Mouse (Mus musculus): ENCODE data around the gene Gab1. TPM values are rescaled to one million over a fixed set of nuclear protein-coding genes. Genes with fewer than 3 reads are reported as not detected.

Gene Gab1
- polyA plus RNA-seq, 1 experiment from 2014 or later: 7.3 TPM

DNA sequence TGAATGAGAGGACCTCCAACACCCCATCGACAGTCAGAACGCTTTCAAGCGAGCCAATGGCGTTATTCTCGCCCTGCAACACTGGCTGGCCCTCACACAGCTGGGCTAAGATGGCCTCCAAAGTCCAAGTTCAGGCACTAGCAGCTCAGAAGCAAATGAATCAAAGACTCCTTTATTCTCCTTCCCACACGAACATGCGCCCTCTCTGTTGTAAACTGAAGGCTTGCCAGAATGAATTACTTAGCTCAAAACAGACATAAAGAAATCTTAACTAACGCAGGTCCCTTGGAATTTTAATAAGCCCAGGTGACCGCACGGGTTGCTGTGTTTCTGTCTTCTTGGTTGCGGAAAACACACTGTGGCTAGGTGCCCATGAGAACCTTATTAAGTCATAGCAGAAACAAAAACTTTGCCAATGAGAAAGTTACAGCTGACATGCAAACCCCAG lies 10.4 kb downstream of the Gab1 start:
- Histone ChIP-seq H3K4me3 (ENCODE audit: low read depth, low read length) (no peak overlapping the region), H3K27ac (replicated peaks) (peak overlapping the region; percentile 81), H3K36me3 (ENCODE audit: control insufficient read depth, insufficient read depth, low read length) (no peaks in the 10 kb centered on the region), H3K9me3 (ENCODE audit: control insufficient read depth, low read length) (no peaks in the 10 kb centered on the region), H3K4me1 (replicated peaks; ENCODE audit: control insufficient read depth, insufficient read depth) (peaks cover 5% of the 10 kb centered on the region), H3K27me3 (ENCODE audit: control insufficient read depth, insufficient read depth, low read length) (no peaks in the 10 kb centered on the region), H3K4me2 (replicated peaks; ENCODE audit: low read depth) (no peak overlapping the region), H3K9ac (ENCODE audit: low read length) (no peak overlapping the region)
- 51% methylated on average over 11 of the region's 11 CpGs for whole genome bisulfite sequencing
- no peak for TF ChIP-seq CTCF (IDR thresholded peaks at IDR 0.05; ENCODE audit: low read depth)
- TF ChIP-seq EP300 (optimal IDR thresholded peaks at IDR 0.05): no peak
- DNase-seq (ENCODE audit: low spot score): peak; percentile 28
- no peak for ATAC-seq (ENCODE audit: low FRiP score, low TSS enrichment)

DNA sequence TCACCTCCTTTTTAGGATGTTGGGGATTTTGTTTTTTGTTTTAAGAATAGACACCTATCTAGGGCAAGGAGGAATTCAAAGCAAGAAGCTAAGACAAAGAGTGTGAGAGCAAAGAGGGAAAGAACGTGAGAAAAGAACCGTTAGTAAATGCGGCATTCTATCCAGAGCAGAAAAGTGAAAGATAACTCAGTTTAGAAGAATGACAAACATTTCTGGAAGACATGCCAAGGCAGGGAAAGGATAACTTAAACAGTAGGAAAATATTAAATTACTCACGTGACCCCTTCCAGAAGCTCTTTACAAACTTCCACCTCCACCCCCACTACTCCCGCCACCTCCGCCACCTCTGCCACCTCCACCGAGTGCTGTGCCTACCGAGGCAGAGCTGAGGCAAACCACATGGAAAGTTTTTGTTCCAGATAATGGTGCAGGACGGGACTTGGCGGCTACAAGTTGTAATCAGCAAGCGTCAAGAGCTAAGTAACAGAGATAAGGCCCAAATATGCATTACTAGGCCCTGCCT lies 11.5 kb downstream of the Gab1 start:
- ATAC-seq (ENCODE audit: low FRiP score, low TSS enrichment): no peak
- no peak for TF ChIP-seq EP300 (optimal IDR thresholded peaks at IDR 0.05)
- no peak for TF ChIP-seq CTCF (IDR thresholded peaks at IDR 0.05; ENCODE audit: low read depth)
- H3K4me3 ChIP-seq (ENCODE audit: low read depth, low read length): no peak overlapping the region
- H3K27ac ChIP-seq (replicated peaks): peak overlapping the region; percentile 26; the same call in 1 of the 2 replicates
- H3K27me3 ChIP-seq (ENCODE audit: control insufficient read depth, insufficient read depth, low read length): no peaks in the 10 kb centered on the region
- WGBS: 28% methylated on average over 11 of the region's 11 CpGs
- peak overlapping the region; percentile 23; the same call in 1 of the 2 replicates for H3K4me2 ChIP-seq (replicated peaks; ENCODE audit: low read depth)
- peak; percentile 43 for DNase-seq (ENCODE audit: low spot score)
- H3K36me3 ChIP-seq (ENCODE audit: control insufficient read depth, insufficient read depth, low read length): no peaks in the 10 kb centered on the region
- no peaks in the 10 kb centered on the region for H3K9me3 ChIP-seq (ENCODE audit: control insufficient read depth, low read length)
- no peak overlapping the region for H3K9ac ChIP-seq (ENCODE audit: low read length)
- peaks cover 5% of the 10 kb centered on the region for H3K4me1 ChIP-seq (replicated peaks; ENCODE audit: control insufficient read depth, insufficient read depth)

DNA sequence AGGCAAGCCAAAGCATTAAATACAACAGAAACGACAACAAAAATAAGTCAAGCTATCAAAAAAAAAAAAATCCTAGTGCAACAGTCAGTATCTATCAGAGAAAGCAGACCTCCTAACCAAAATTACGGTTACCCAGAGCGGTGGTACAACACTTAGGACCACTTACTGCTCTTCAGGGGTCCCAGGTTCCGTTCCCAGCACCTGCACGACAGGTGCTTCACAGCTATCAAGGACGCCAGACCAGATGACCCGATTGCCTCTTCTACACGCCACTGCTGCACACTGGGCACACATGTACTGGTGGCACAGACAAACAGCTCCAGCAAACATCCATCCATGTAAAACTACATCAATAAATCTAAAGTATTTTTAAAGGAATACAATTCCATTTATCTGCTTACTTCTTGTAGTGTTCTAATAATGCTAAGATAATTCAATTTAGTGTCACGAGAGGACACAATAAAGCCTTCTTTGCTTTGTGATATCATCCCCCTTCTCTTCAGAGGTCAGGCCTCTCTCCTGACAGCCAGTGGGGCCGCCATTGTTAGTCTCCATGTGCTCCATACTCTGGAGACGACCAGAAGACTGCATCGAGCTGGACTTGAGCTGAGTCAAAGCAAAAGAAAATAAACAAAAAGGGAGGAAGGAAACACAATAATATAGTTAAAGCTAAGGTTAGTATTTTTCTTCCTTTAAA lies 12.2 kb downstream of the Gab1 start:
- DNase-seq (ENCODE audit: low spot score) (no peak), ATAC-seq (ENCODE audit: low FRiP score, low TSS enrichment) (no peak)
- Histone ChIP-seq H3K36me3 (ENCODE audit: control insufficient read depth, insufficient read depth, low read length) (no peaks in the 10 kb centered on the region), H3K9me3 (ENCODE audit: control insufficient read depth, low read length) (no peaks in the 10 kb centered on the region), H3K27ac (replicated peaks) (no peak overlapping the region), H3K4me2 (replicated peaks; ENCODE audit: low read depth) (no peak overlapping the region), H3K4me3 (ENCODE audit: low read depth, low read length) (no peak overlapping the region), H3K9ac (ENCODE audit: low read length) (no peak overlapping the region), H3K4me1 (replicated peaks; ENCODE audit: control insufficient read depth, insufficient read depth) (peaks cover 5% of the 10 kb centered on the region), H3K27me3 (ENCODE audit: control insufficient read depth, insufficient read depth, low read length) (no peaks in the 10 kb centered on the region)
- no peak for TF ChIP-seq EP300 (optimal IDR thresholded peaks at IDR 0.05)
- no peak for TF ChIP-seq CTCF (IDR thresholded peaks at IDR 0.05; ENCODE audit: low read depth)
- WGBS: 82% methylated on average over 12 of the region's 12 CpGs

DNA sequence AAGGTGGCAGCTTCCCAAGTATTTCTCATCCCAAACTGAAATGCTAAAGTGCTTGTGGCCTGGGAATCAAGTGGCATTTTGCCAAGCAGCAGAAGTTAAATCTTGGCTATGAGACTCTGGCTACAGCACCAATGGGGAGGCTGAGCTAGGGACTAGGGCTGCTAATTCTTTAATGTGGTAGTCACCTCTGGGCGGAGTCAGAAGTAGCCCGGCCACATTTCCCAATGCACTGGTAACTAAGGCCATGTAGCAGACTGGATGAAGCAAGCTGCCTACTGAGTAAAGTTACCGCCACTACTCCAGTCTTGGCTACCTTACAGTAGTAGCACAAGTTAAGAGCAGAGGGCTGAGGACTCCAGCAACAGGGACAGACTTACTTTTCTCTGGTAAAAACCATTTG lies 12.7 kb downstream of the Gab1 start:
- Histone ChIP-seq H3K4me2 (replicated peaks; ENCODE audit: low read depth) (no peak overlapping the region), H3K36me3 (ENCODE audit: control insufficient read depth, insufficient read depth, low read length) (no peaks in the 10 kb centered on the region), H3K9me3 (ENCODE audit: control insufficient read depth, low read length) (no peaks in the 10 kb centered on the region), H3K4me1 (replicated peaks; ENCODE audit: control insufficient read depth, insufficient read depth) (peaks cover 5% of the 10 kb centered on the region), H3K9ac (ENCODE audit: low read length) (no peak overlapping the region), H3K4me3 (ENCODE audit: low read depth, low read length) (no peak overlapping the region), H3K27me3 (ENCODE audit: control insufficient read depth, insufficient read depth, low read length) (no peaks in the 10 kb centered on the region), H3K27ac (replicated peaks) (no peak overlapping the region)
- peak; percentile 73 for ATAC-seq (ENCODE audit: low FRiP score, low TSS enrichment)
- WGBS: 62% methylated on average over 3 of the region's 3 CpGs
- TF ChIP-seq EP300 (optimal IDR thresholded peaks at IDR 0.05) (no peak), CTCF (IDR thresholded peaks at IDR 0.05; ENCODE audit: low read depth) (no peak)
- DNase-seq (ENCODE audit: low spot score): peak; percentile 55

DNA sequence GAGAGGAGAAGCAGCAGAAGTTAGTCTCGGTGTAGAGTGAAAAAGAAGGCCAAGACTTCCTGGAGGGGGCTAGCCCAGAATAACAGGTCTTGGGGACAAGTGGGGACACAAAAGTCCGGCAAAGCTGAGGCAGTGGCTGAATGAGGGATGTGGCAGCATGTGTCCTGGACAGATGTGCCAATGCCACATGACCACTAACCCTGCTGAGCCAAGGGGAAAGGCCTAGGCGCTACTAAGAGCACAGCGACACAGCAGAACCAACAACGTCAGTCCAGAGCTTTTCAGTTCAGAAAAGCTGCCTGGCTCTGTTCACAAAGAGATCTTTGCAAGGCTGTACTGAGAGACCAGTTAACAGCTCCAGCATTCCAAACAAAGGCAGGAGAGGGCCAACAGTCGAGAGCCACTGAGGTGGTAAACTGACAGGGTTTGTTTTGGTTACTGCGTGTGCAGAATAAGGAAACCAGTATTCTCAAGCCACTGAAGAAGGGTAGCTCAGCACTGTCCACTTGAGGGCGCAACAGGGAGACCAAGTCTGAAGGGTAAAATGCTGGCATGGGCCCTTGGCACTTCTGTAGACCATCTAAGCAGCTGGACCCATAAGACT lies 15.0 kb downstream of the Gab1 start:
- H3K4me2 ChIP-seq (replicated peaks; ENCODE audit: low read depth): no peak overlapping the region
- H3K27ac ChIP-seq (replicated peaks): 0 out of 2 replicates have a peak overlapping the region, but pooled peaks have one; percentile 18
- no peaks in the 10 kb centered on the region for H3K9me3 ChIP-seq (ENCODE audit: control insufficient read depth, low read length)
- TF ChIP-seq CTCF (IDR thresholded peaks at IDR 0.05; ENCODE audit: low read depth) (peak; percentile 55), EP300 (optimal IDR thresholded peaks at IDR 0.05) (no peak)
- H3K4me1 ChIP-seq (replicated peaks; ENCODE audit: control insufficient read depth, insufficient read depth): peaks cover 5% of the 10 kb centered on the region
- no peak overlapping the region for H3K4me3 ChIP-seq (ENCODE audit: low read depth, low read length)
- ATAC-seq (ENCODE audit: low FRiP score, low TSS enrichment): no peak
- H3K27me3 ChIP-seq (ENCODE audit: control insufficient read depth, insufficient read depth, low read length): no peaks in the 10 kb centered on the region
- 72% methylated on average over 8 of the region's 8 CpGs for WGBS
- H3K36me3 ChIP-seq (ENCODE audit: control insufficient read depth, insufficient read depth, low read length): no peaks in the 10 kb centered on the region
- peak; percentile 49 for DNase-seq (ENCODE audit: low spot score)
- no peak overlapping the region for H3K9ac ChIP-seq (ENCODE audit: low read length)

DNA sequence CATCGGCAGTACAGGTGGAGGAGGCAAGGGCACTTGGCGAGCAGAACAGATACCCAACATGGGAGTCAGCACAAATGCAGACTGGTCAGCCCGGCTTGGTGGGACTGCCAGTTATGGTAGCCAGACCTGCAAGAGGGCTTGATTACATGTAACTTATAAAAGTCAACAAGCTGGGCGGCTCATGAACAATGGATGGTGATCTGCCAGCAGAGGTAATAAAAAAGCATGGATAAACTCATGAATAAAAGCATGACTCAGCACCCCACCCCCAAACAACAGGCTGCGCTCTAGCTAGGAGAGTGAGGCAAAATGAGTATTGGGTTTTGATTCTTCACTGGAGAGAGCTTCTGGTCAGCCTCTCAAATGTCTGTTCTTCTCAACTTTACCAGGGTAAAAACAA lies 16.9 kb downstream of the Gab1 start:
- no peaks in the 10 kb centered on the region for H3K36me3 ChIP-seq (ENCODE audit: control insufficient read depth, insufficient read depth, low read length)
- 55% methylated on average over 5 of the region's 5 CpGs for WGBS
- H3K9me3 ChIP-seq (ENCODE audit: control insufficient read depth, low read length): no peaks in the 10 kb centered on the region
- DNase-seq (ENCODE audit: low spot score) (peak; percentile 41), ATAC-seq (ENCODE audit: low FRiP score, low TSS enrichment) (peak; percentile 26)
- no peak overlapping the region for H3K4me3 ChIP-seq (ENCODE audit: low read depth, low read length)
- H3K4me2 ChIP-seq (replicated peaks; ENCODE audit: low read depth): no peak overlapping the region
- TF ChIP-seq CTCF (IDR thresholded peaks at IDR 0.05; ENCODE audit: low read depth): no peak
- TF ChIP-seq EP300 (optimal IDR thresholded peaks at IDR 0.05): no peak
- peaks cover 2% of the 10 kb centered on the region; the same call in 1 of the 2 replicates for H3K4me1 ChIP-seq (replicated peaks; ENCODE audit: control insufficient read depth, insufficient read depth)
- no peaks in the 10 kb centered on the region for H3K27me3 ChIP-seq (ENCODE audit: control insufficient read depth, insufficient read depth, low read length)
- H3K9ac ChIP-seq (ENCODE audit: low read length): no peak overlapping the region
- H3K27ac ChIP-seq (replicated peaks): peak overlapping the region; percentile 58; the same call in 1 of the 2 replicates
